Mouse (Mus musculus) midbrain, postnatal 0 days (tissue): Measurements from ENCODE around the gene Pitpnm2. TPM values are rescaled to one million over a fixed set of nuclear protein-coding genes. Genes with fewer than 3 reads are reported as not detected.

Experiments
- ATAC-seq: fragments of 200-750 bp; cut with Nextera tagmentation; 2 replicates; pipeline ENCODE4 v1.8.0; 2017; ENCODE audit warnings: moderate number of reproducible peaks, mild to moderate bottlenecking, moderate TSS enrichment, moderate library complexity; ENCODE audit not compliant: low FRiP score
- DNase-seq: peaks from one replicate; pipeline ENCODE4 v3.0.0-alpha.2; 2015; ENCODE audit warnings: low spot score
- H3K27ac ChIP-seq: fragments of 300-500 bp; sonication (generic); 2 replicates; pipeline ENCODE4 v1.5.1; 2014; ENCODE audit warnings: low read depth, mild to moderate bottlenecking, low read length, mixed read lengths
- H3K27me3 ChIP-seq: fragments of 300-500 bp; sonication (generic); 2 replicates; pipeline ENCODE4 v1.6.1; 2014; ENCODE audit warnings: low read length, control low read depth, mixed read lengths; ENCODE audit not compliant: insufficient read depth
- H3K36me3 ChIP-seq: fragments of 300-500 bp; sonication (generic); 2 replicates; pipeline ENCODE4 v1.6.1; 2014; ENCODE audit warnings: low read length, control low read depth, mixed read lengths; ENCODE audit not compliant: insufficient read depth
- H3K4me1 ChIP-seq: fragments of 300-500 bp; sonication (generic); 2 replicates; pipeline ENCODE4 v1.6.1; 2014; ENCODE audit warnings: mild to moderate bottlenecking, control low read depth, antibody characterized with exemption, low read length, mixed read lengths; ENCODE audit not compliant: insufficient read depth
- H3K4me2 ChIP-seq: fragments of 300-500 bp; sonication (generic); 2 replicates; pipeline ENCODE4 v1.6.1; 2014; ENCODE audit warnings: low read depth, mild to moderate bottlenecking, low read length, mixed read lengths; ENCODE audit not compliant: poor library complexity, severe bottlenecking
- H3K4me3 ChIP-seq: fragments of 300-500 bp; sonication (generic); 2 replicates; pipeline ENCODE4 v1.5.1; 2014; ENCODE audit warnings: low read depth, mild to moderate bottlenecking, low read length, moderate library complexity
- H3K9ac ChIP-seq: fragments of 300-500 bp; sonication (generic); replicated peaks from 2 replicates; pipeline ENCODE4 v1.6.1; 2014; ENCODE audit warnings: mild to moderate bottlenecking, low read length, moderate library complexity, mixed read lengths; ENCODE audit not compliant: poor library complexity, severe bottlenecking
- H3K9me3 ChIP-seq: fragments of 300-500 bp; sonication (generic); 2 replicates; pipeline ENCODE4 v1.6.1; 2016; ENCODE audit warnings: low read length, control low read depth
- CTCF ChIP-seq: IDR thresholded peaks from 2 replicates; pipeline ENCODE4 v1.5.1; 2016; ENCODE audit warnings: antibody characterized with exemption, mild to moderate bottlenecking
- WGBS: fragments of 180-500 bp; shearing (Covaris S2); extraction: QIAGEN DNeasy Blood & Tissue Kit; methylation state at CpG from one replicate; pipeline ENCODE4 v1.1.7; 2014; 5-methylcytosine and 5-hydroxymethylcytosine counted together
- polyA plus RNA-seq: library from polyadenylated mRNA; unstranded; fragments of >200 nt; fragmentation: Nextera tagmentation; extraction: Ambion mirVana; gene quantifications from 2 replicates; pipeline ENCODE4 v1.2.1, GENCODE M21; 2015
- total RNA-seq: library from RNA; depleted of rRNA; stranded (reverse); fragments of >200 nt; gene quantifications from 2 replicates; pipeline ENCODE4 v1.2.3, GENCODE M21; 2014

The Pitpnm2 gene
- total and polyA plus RNA-seq, 2 experiments from 2014 or later = 10.1 to 66.2 TPM

- Histone ChIP-seq H3K36me3 (peaks cover 2% of the 10 kb centered on the region; the same call in 1 of the 2 replicates), H3K4me1 (0 out of 2 replicates have a peak, but pooled peaks cover 7% of the 10 kb centered on the region), H3K4me2 (no peak overlapping the region), H3K4me3 (no peak overlapping the region), H3K9ac (no peak overlapping the region), H3K9me3 (no peaks in the 10 kb centered on the region), H3K27ac (no peak overlapping the region), H3K27me3 (no peaks in the 10 kb centered on the region)
- DNase-seq (no peak), ATAC-seq (no peak)
- WGBS = 76% methylated on average over 9 of the region's 9 CpGs
- TF ChIP-seq CTCF = no peak
Observed at GRCm38 (mm10) chr5:124204127-124204794, 45.3 kb downstream of the Pitpnm2 start.

DNA sequence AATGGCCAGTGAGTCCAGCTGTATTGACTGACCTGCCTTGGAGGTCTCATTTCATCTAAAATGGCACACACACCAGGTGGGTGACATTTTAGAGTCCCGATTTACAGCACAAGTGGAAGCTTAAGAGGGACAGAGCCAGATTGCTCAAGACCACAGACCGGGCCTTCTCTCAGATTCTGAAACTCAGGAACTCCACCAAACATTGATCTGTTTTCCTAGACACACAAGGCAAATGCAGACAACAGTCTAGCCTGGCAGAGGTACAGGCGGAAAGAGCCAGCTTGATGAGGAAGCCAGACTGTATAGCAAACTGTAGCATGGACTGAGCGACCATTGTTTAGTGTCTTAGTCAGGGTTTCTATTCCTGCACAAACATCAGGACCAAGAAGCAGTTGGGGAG, 46.3 kb downstream of the Pitpnm2 start:
- DNase-seq (no peak), ATAC-seq (no peak)
- no peaks in the 10 kb centered on the region for H3K27me3 ChIP-seq
- 0 out of 2 replicates have a peak, but pooled peaks cover 7% of the 10 kb centered on the region for H3K4me1 ChIP-seq
- H3K4me3 ChIP-seq = no peak overlapping the region
- no peak overlapping the region for H3K27ac ChIP-seq
- no peak overlapping the region for H3K4me2 ChIP-seq
- H3K9ac ChIP-seq = no peak overlapping the region
- WGBS = 90% methylated on average over 4 of the region's 4 CpGs
- H3K36me3 ChIP-seq = peaks cover 3% of the 10 kb centered on the region; the same call in 1 of the 2 replicates
- no peaks in the 10 kb centered on the region for H3K9me3 ChIP-seq
- no peak for TF ChIP-seq CTCF

DNA sequence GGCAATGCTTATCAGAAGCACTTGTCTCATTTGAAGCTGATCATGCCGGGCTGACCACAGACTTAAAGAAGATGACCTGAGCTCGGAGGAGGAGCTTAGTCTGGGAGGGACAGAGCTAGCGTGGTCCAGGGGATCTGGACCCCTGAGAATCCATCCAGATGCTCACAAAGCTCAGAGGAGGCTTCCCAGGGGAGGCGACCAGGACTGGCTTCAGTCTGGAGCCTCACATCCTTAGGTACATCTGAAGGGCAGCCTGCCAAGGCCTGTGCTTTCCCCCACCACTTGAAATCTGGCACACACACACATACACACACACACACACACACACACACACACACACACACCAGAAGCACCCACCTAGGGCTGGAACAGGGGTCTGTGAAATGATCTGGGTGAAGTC, 47.5 kb downstream of the Pitpnm2 start:
- no peaks in the 10 kb centered on the region for H3K27me3 ChIP-seq
- no peaks in the 10 kb centered on the region for H3K9me3 ChIP-seq
- H3K36me3 ChIP-seq = peaks cover 3% of the 10 kb centered on the region; the same call in 1 of the 2 replicates
- H3K4me1 ChIP-seq = 0 out of 2 replicates have a peak, but pooled peaks cover 7% of the 10 kb centered on the region
- H3K9ac ChIP-seq = no peak overlapping the region
- TF ChIP-seq CTCF = no peak
- DNase-seq = no peak
- no peak overlapping the region for H3K27ac ChIP-seq
- H3K4me3 ChIP-seq = no peak overlapping the region
- no peak overlapping the region for H3K4me2 ChIP-seq
- WGBS = 69% methylated on average over 4 of the region's 4 CpGs
- ATAC-seq = no peak

GRCm38 (mm10) chr5:124201564-124201963, 48.0 kb downstream of the Pitpnm2 start:
- Histone ChIP-seq H3K9ac (no peak overlapping the region), H3K27ac (no peak overlapping the region), H3K9me3 (no peaks in the 10 kb centered on the region), H3K27me3 (no peaks in the 10 kb centered on the region), H3K4me2 (no peak overlapping the region), H3K36me3 (peaks cover 3% of the 10 kb centered on the region; the same call in 1 of the 2 replicates), H3K4me1 (0 out of 2 replicates have a peak, but pooled peaks cover 5% of the 10 kb centered on the region), H3K4me3 (no peak overlapping the region)
- no peak for TF ChIP-seq CTCF
- no peak for ATAC-seq
- no peak for DNase-seq
- 83% methylated on average over 2 of the region's 2 CpGs for WGBS

GRCm38 (mm10) chr5:124200844-124201243, 48.7 kb downstream of the Pitpnm2 start:
- no peak overlapping the region for H3K4me3 ChIP-seq
- 77% methylated on average over 5 of the region's 5 CpGs for WGBS
- no peak for ATAC-seq

DNA sequence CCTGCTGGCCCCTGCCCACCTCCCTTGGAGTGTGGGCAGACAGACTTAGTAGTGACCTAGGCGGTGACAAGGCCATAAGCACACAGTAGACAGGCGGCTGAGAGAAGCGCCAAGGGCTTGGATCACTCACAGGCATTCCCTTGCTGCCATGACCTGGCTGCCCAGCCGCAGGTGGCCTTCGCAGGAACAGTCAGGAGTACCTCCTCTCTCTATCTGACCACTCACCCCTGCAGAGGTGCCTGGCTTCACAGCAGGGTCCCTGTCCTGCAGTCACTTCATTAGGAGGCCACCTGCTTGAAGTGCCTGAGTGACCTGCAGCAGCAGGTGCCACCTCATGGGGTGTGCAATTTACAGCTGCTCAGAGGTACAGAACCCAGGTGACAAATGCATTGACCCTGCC, 50.4 kb downstream of the Pitpnm2 start:
- no peak for DNase-seq
- Histone ChIP-seq H3K27me3 (no peaks in the 10 kb centered on the region), H3K9me3 (no peaks in the 10 kb centered on the region), H3K27ac (no peak overlapping the region), H3K4me2 (no peak overlapping the region), H3K9ac (no peak overlapping the region), H3K36me3 (peaks cover 3% of the 10 kb centered on the region; the same call in 1 of the 2 replicates), H3K4me3 (no peak overlapping the region), H3K4me1 (no peaks in the 10 kb centered on the region)
- WGBS = 85% methylated on average over 5 of the region's 5 CpGs
- TF ChIP-seq CTCF = no peak
- no peak for ATAC-seq

More at GRCm38 (mm10) chr5:124200844-124201243, 48.7 kb downstream of the Pitpnm2 start:
- DNase-seq = no peak
- Histone ChIP-seq H3K9ac (no peak overlapping the region), H3K9me3 (no peaks in the 10 kb centered on the region), H3K27me3 (no peaks in the 10 kb centered on the region), H3K4me1 (no peaks in the 10 kb centered on the region), H3K4me2 (no peak overlapping the region), H3K27ac (no peak overlapping the region), H3K36me3 (peaks cover 3% of the 10 kb centered on the region; the same call in 1 of the 2 replicates)
- no peak for TF ChIP-seq CTCF
